Mouse (Mus musculus) c-Kit-positive CD71-negative TER-119-negative erythroid progenitor cells, embryonic 14.5 days (primary cell): ENCODE measurements around the gene H2al1g.
"Not testable (repeated sequence)": the region's sequence is repeated elsewhere in the genome, so short reads cannot be mapped to it uniquely, and the experiment has no call there.

Experiments used
- DNase-seq: peaks from one replicate; pipeline ENCODE4 v3.0.0-alpha.2; 2013; ENCODE audit warnings: low read depth

The H2al1g gene

GRCm38 (mm10) chrX:11317956-11318355 is at the start of gene H2al1g:
Gene H2al1g (plus strand): TSS chrX:11318256.
- not testable (repeated sequence) for DNase-seq

GRCm38 (mm10) chrX:11269074-11269473 is 49.0 kb upstream of the H2al1g start:
- DNase-seq = no peak

GRCm38 (mm10) chrX:11273190-11273589 is 44.9 kb upstream of the H2al1g start:
- DNase-seq = no peak

- no peak for DNase-seq
Observed at GRCm38 (mm10) chrX:11277083-11277482, 41.0 kb upstream of the H2al1g start.

DNA sequence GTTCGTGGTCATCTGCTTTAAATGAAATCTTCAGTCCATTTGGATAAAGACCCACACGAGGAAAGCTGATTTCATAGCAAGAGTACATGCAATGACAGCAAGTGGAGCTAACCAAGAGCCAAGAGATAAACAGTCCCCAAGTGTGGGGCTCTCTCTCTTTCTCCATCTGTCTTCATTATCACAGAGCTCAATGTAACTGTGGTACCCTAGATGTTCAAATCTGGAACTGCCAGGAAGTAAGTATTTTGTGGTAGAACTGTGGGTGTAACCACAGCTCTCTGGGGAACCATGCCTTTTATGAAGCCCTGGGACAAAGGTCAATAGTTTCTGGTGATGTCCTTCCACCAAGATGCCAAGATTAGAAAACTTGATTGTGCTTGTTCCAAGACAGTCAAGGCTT is 37.3 kb upstream of the H2al1g start:
- DNase-seq = no peak

DNA sequence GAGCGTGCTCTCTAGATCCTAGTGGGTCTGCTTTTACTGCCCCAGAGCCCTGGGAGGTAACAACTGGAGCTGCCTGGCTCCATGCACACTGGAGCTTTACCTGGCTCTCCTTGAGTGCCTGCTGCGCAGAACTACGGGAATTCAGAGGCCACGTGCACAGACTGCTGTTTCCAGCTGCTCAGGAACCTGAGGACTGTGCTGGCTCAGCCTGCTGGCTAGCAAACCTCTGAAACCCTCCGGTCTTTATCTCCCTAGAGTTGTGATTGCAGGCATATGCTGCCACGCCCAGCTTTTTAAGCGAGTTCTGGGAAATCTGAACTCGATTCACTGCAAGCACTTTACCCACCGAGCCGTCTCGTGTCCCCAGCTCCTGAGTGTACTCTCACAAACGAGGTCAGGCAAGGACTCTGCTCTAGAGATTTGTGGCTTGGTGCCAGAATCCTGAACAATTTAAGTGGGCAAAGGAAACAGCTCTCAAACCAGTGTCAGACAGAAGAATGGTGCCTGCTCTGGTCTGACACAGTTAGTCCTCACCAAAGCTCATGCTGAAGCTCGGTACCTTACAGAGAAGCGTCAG is 29.7 kb upstream of the H2al1g start:
- DNase-seq = no peak

DNA sequence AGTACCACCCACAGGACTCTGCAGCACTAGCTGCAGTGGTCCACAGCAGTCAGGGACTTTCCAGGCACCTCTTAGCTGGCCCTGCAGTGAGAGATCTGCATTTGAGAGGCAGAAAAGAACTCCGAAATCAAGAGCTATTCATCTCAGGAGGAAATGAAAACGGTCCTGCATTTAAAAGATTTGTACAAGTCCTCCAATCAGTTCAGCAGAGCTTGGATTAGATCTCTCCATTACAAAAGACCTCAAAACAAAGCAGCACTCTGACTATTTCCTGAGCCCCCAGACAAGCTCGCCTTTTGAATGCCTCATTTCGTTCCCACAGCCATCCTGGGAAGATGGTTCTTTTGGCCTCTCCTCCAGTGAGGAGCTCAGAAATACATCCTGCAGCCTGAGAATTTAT is 28.8 kb upstream of the H2al1g start:
- DNase-seq = no peak

DNA sequence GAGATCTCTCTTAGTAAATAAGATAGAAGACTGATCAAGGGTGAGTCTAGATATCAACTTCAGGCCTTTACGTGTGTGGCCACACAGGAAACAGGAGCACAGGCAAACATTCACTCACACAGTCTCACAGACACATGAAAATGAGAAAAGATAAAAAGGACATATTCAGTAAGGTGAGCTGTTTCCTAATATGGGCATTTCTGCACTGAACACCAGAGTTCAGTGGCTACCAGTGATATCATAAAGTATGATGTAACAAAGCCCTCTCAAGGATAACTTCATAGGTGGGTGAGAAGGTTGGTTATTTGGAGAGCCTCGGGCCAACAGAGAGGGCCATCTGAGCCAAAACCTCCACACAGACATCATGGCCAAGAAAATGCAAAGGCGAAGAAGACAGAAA is 19.1 kb upstream of the H2al1g start, which contains the start of gene H2al1a:
Gene H2al1a, plus strand, starts transcription at position 301 of the 400 bp plus-strand sequence.
- DNase-seq = not testable (repeated sequence)

GRCm38 (mm10) chrX:11302132-11302531 is 15.9 kb upstream of the H2al1g start, which contains the start of gene H2al1b:
Gene H2al1b (plus strand): TSS chrX:11302432.
- not testable (repeated sequence) for DNase-seq

DNA sequence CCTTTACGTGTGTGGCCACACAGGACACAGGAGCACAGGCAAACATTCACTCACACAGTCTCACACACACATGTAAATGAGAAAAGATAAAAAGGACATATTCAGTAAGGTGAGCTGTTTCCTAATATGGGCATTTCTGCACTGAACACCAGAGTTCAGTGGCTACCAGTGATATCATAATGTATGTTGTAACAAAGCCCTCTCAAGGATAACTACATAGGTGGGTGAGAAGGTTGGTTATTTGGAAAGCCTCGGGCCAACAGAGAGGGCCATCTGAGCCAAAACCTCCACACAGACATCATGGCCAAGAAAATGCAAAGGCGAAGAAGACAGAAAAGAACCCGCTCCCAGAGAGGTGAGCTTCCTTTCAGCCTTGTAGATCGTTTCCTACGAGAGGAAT is 12.7 kb upstream of the H2al1g start, which contains the start of gene H2al1c:
Gene H2al1c, plus strand, starts transcription at position 301 of the 400 bp plus-strand sequence.
- not testable (repeated sequence) for DNase-seq

GRCm38 (mm10) chrX:11308524-11308923 is 9.5 kb upstream of the H2al1g start, which contains the start of gene H2al1d:
Gene H2al1d (plus strand): TSS chrX:11308824.
- not testable (repeated sequence) for DNase-seq

DNA sequence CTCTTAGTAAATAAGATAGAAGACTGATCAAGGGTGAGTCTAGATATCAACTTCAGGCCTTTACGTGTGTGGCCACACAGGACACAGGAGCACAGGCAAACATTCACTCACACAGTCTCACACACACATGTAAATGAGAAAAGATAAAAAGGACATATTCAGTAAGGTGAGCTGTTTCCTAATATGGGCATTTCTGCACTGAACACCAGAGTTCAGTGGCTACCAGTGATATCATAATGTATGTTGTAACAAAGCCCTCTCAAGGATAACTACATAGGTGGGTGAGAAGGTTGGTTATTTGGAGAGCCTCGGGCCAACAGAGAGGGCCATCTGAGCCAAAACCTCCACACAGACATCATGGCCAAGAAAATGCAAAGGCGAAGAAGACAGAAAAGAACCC is 6.4 kb upstream of the H2al1g start, which contains the start of gene H2al1e:
Gene H2al1e, plus strand, starts transcription at position 301 of the 400 bp plus-strand sequence.
- DNase-seq = not testable (repeated sequence)

GRCm38 (mm10) chrX:11314858-11315257 is 3.2 kb upstream of the H2al1g start, which contains the start of gene H2al1f:
Gene H2al1f (plus strand): TSS chrX:11315158.
- not testable (repeated sequence) for DNase-seq

- not testable (repeated sequence) for DNase-seq
Observed at GRCm38 (mm10) chrX:11321192-11321591, 3.1 kb downstream of the H2al1g start, which contains the start of gene H2al1h. Gene H2al1h (plus strand): TSS chrX:11321492.

- DNase-seq = not testable (repeated sequence)
Observed at GRCm38 (mm10) chrX:11324359-11324758, 6.3 kb downstream of the H2al1g start, which contains the start of gene H2al1i. Gene H2al1i (plus strand): TSS chrX:11324659.

GRCm38 (mm10) chrX:11327522-11327921 is 9.5 kb downstream of the H2al1g start, which contains the start of gene H2al1j:
Gene H2al1j (plus strand): TSS chrX:11327822.
- DNase-seq = not testable (repeated sequence)

DNA sequence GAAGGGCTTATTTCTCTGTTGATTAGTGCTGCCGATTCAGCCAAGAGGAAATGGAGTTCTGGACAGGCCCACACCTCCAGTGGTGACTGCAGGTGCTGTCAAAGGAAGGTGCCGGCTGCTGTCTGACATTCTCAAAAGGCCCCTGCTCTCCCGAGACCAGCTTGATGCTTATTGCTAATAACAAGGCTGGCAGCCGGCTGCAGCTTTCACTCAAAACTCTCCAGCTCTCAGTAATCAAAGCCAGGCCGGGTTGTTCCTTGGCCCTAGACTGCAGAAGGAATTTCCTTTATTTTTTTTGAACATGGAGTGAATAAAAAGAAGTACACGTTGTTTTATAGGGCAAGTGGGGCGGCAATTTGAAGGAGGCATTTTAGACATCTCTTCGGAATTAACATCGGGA is 27.7 kb downstream of the H2al1g start:
- DNase-seq = no peak

DNA sequence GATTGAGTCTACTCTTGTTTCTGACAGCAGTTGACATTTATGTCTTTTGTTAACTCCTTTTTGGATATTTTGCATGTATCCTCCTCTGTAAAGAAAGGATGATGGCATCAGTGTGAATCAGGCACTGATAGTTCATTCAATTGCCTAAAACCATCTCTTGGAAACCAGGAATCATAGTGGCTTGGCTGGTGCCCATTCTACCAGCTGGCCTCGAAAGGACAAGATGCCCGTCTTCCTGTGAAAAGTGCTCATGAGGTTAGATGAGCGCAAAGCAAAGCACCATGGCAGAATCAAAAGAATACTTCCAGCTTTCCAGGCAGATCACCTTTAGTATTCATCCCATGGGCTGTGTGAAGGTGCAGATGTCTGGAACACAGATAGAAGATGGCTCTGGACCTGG is 28.7 kb downstream of the H2al1g start:
- no peak for DNase-seq

GRCm38 (mm10) chrX:11360823-11361222 is 42.8 kb downstream of the H2al1g start:
- no peak for DNase-seq

GRCm38 (mm10) chrX:11361261-11361660 is 43.2 kb downstream of the H2al1g start:
- peak; percentile 9 for DNase-seq

DNA sequence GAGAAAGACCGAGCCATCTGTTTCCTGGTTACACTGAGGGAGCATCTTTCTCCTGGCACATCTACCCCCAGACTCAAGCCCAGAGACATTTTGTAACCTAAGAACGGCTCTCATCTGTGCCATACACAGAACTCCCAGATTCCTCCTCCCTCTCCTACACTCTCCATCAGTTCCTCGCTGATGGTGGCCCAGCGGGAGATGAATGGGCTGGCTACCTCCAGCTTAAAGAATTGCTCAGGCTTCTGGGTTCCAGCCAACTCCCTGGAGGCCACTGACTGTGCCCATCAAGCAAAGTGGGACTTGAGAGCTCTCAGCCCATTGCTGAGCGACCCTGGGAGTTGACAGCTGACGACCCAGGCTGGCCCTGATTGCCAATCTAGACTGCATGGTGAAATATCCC is 45.8 kb downstream of the H2al1g start:
- no peak for DNase-seq

DNA sequence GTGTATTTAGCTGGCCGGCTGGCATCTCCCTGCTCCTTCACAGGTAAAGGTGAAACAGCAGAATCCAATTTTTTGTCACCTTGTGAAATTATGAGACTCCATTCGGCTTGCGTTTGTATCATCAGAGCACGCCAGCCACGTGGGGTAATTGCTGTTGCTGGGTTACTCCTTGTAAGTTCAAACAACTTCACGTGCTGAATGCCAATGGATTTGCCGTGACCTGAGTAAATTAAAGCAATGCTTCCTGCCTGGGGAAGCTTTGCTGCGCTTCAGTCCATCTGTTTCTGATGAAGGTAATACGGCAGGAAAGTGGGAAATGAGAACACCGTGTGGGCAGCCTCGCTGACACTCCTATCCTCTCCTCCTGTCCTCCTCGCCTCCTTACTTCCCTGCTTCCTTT is 47.1 kb downstream of the H2al1g start:
- no peak for DNase-seq
